Mouse (Mus musculus): Measurements from ENCODE around the gene Frmd4b.

GRCm38 (mm10) chr6:97655986-97656385, 38.6 kb upstream of the Frmd4b start:
- TF ChIP-seq POLR2A (IDR thresholded peaks at IDR 0.05; ENCODE audit: extremely low read depth, insufficient read depth, low read length) (no peak), CTCF (IDR thresholded peaks at IDR 0.05; ENCODE audit: low read depth, low read length) (no peak)

Data from liver, adult 2 months (tissue).